Mouse (Mus musculus): ENCODE data around the gene Atg4b.

DNA sequence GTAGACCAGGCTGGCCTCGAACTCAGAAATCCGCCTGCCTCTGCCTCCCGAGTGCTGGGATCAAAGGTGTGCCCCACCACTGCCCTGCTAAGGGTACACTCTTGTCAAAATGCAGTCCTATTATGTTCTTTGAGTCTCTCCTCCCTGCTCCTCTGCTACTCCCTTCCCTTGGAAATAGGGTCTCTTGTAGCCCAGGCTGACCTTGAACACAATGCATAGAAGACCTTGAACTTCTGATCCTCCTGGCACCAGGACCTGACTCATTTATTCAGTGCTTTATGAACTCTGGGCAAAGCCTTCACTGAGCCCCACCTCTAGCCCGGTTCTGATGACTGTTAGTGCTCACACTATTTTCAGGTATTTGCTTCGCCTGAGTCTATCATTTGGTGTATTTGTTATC lies 13.6 kb upstream of the Atg4b start:
- TF ChIP-seq CTCF (IDR thresholded peaks at IDR 0.05; ENCODE audit: low read depth, low read length) (no peak), POLR2AphosphoS5 (IDR thresholded peaks at IDR 0.05; ENCODE audit: insufficient replicate concordance, low read depth, low read length) (no peak), GATA2 (IDR thresholded peaks at IDR 0.05; ENCODE audit: borderline replicate concordance, low read depth, low read length) (no peak), GATA1 (IDR thresholded peaks at IDR 0.05; ENCODE audit: borderline replicate concordance, low read length) (no peak)

Data from G1E (cell line).